Mouse (Mus musculus) embryonic facial prominence, embryonic 14.5 days (tissue): ENCODE measurements around the gene Cbx7. TPM values are rescaled to one million over a fixed set of nuclear protein-coding genes. Genes with fewer than 3 reads are reported as not detected.
A peak's percentile ranks its signal among the peaks of the same experiment; 100 is the strongest.

Source experiments
- ATAC-seq: fragments of 200-750 bp; cut with Nextera tagmentation; 2 replicates; pipeline ENCODE4 v1.8.0; 2017; ENCODE audit warnings: low read depth, moderate number of reproducible peaks, moderate TSS enrichment
- DNase-seq: peaks from one replicate; pipeline ENCODE4 v3.0.0-alpha.2; 2015; ENCODE audit warnings: low spot score
- H3K27ac ChIP-seq: fragments of 300-500 bp; sonication (generic); replicated peaks from 2 replicates; pipeline ENCODE4 v1.5.1; 2014; ENCODE audit warnings: low read depth, mild to moderate bottlenecking, low read length, moderate library complexity
- H3K27me3 ChIP-seq: fragments of 300-500 bp; sonication (generic); replicated peaks from 2 replicates; pipeline ENCODE4 v1.6.1; 2014; ENCODE audit warnings: low read length; ENCODE audit not compliant: control insufficient read depth, insufficient read depth
- H3K36me3 ChIP-seq: fragments of 300-500 bp; sonication (generic); 2 replicates; pipeline ENCODE4 v1.6.1; 2014; ENCODE audit warnings: low read length, mixed read lengths; ENCODE audit not compliant: control insufficient read depth, insufficient read depth
- H3K4me1 ChIP-seq: fragments of 300-500 bp; sonication (generic); 2 replicates; pipeline ENCODE4 v1.6.1; 2014; ENCODE audit warnings: antibody characterized with exemption, low read length; ENCODE audit not compliant: control insufficient read depth, insufficient read depth
- H3K4me2 ChIP-seq: fragments of 300-500 bp; sonication (generic); 2 replicates; pipeline ENCODE4 v1.6.1; 2014; ENCODE audit warnings: low read depth, mild to moderate bottlenecking, low read length, moderate library complexity, mixed read lengths
- H3K4me3 ChIP-seq: fragments of 300-500 bp; sonication (generic); 2 replicates; pipeline ENCODE4 v1.5.1; 2014; ENCODE audit warnings: low read depth, mild to moderate bottlenecking, low read length
- H3K9ac ChIP-seq: fragments of 300-500 bp; sonication (generic); 2 replicates; pipeline ENCODE4 v1.6.1; 2014; ENCODE audit warnings: low read depth, mild to moderate bottlenecking, low read length, moderate library complexity, mixed read lengths
- H3K9me3 ChIP-seq: fragments of 300-500 bp; sonication (generic); 2 replicates; pipeline ENCODE4 v1.6.1; 2016; ENCODE audit warnings: low read length; ENCODE audit not compliant: control insufficient read depth
- WGBS: fragments of 180-500 bp; shearing (Covaris S2); extraction: QIAGEN DNeasy Blood & Tissue Kit; methylation state at CpG from one replicate; pipeline ENCODE4 v1.1.7; 2014; 5-methylcytosine and 5-hydroxymethylcytosine counted together
- polyA plus RNA-seq: library from polyadenylated mRNA; unstranded; fragments of >200 nt; fragmentation: Nextera tagmentation; extraction: Ambion mirVana; gene quantifications from 2 replicates; pipeline ENCODE4 v1.2.1, GENCODE M21; 2014

The Cbx7 gene
- polyA plus RNA-seq, 1 experiment from 2014 or later, result 1.5 TPM

- WGBS, result 22% methylated on average over 19 of the region's 19 CpGs
- H3K36me3 ChIP-seq, result no peaks in the 10 kb centered on the region
- H3K4me1 ChIP-seq, result peaks cover 13% of the 10 kb centered on the region
- DNase-seq (peak; percentile 42), ATAC-seq (peak; percentile 3; the same call in 1 of the 2 replicates)
- H3K27ac ChIP-seq, result peak overlapping the region; percentile 19; the same call in 1 of the 2 replicates
- H3K9ac ChIP-seq, result peak overlapping the region; percentile 51
- H3K9me3 ChIP-seq, result no peaks in the 10 kb centered on the region
- peak overlapping the region; percentile 67 for H3K4me2 ChIP-seq
- H3K27me3 ChIP-seq, result no peaks in the 10 kb centered on the region
- H3K4me3 ChIP-seq, result peak overlapping the region; percentile 51
Measured at GRCm38 (mm10) chr15:79882623-79883267, 88.2 kb downstream of the Cbx7 start.

GRCm38 (mm10) chr15:79880477-79880876 is 90.4 kb downstream of the Cbx7 start:
- H3K9ac ChIP-seq, result no peak overlapping the region
- H3K4me1 ChIP-seq, result peaks cover 13% of the 10 kb centered on the region
- H3K27me3 ChIP-seq, result no peaks in the 10 kb centered on the region
- no peak overlapping the region for H3K27ac ChIP-seq
- 68% methylated on average over 3 of the region's 3 CpGs for WGBS
- no peaks in the 10 kb centered on the region for H3K36me3 ChIP-seq
- no peak overlapping the region for H3K4me3 ChIP-seq
- ATAC-seq (no peak), DNase-seq (no peak)
- H3K9me3 ChIP-seq, result no peaks in the 10 kb centered on the region
- H3K4me2 ChIP-seq, result no peak overlapping the region

DNA sequence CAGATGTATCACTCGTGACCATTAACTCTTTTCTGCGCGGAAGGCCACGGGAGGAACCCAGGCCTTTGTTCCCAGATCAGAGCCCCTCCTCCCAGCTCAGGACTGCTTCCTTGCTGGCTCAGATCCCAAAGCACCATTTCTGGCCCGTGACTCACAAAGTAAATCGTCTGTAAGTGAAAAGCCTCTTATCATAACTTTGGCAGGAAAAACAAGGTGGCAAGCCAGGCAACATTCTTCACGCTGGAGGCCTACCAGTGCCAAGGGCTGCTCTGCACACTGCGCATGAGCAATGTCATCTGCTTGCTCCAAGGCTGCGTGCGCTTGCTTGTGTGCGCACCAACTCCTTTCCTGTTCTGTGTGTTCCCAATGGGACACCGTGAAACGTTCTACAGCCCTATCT is 91.6 kb downstream of the Cbx7 start:
- DNase-seq (peak; percentile 95), ATAC-seq (peak; percentile 68)
- Histone ChIP-seq H3K4me3 (no peak overlapping the region), H3K4me2 (peak overlapping the region; percentile 35; the same call in 1 of the 2 replicates), H3K36me3 (no peaks in the 10 kb centered on the region), H3K27me3 (no peaks in the 10 kb centered on the region), H3K27ac (peak overlapping the region; percentile 90), H3K4me1 (peaks cover 13% of the 10 kb centered on the region), H3K9ac (peak overlapping the region; percentile 37; the same call in 1 of the 2 replicates), H3K9me3 (no peaks in the 10 kb centered on the region)
- 28% methylated on average over 13 of the region's 13 CpGs for WGBS

DNA sequence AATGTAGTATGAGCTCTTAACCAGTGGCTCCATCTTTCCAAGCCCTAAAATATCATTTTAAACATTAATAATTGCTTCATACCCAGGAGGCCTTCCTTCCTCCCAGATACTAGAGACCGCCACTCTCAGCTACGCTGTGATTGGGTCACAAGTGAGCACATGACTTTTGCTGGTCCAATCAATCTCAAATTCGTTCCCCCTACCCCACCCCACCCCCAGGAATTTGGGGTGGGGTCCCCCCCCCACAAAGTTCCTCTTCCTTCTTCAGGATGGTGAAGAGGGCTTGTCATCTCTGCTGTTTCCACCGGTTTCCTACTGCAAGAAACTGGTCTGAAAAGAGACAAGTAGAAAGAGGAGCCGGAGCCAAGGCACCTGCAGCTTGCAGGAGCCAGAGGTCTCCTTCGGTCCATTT is 92.2 kb downstream of the Cbx7 start:
- no peaks in the 10 kb centered on the region for H3K36me3 ChIP-seq
- no peaks in the 10 kb centered on the region for H3K27me3 ChIP-seq
- H3K4me2 ChIP-seq, result peak overlapping the region; percentile 35; the same call in 1 of the 2 replicates
- ATAC-seq (peak; percentile 3; the same call in 1 of the 2 replicates), DNase-seq (peak; percentile 75)
- H3K4me3 ChIP-seq, result no peak overlapping the region
- WGBS, result 58% methylated on average over 6 of the region's 6 CpGs
- H3K27ac ChIP-seq, result peak overlapping the region; percentile 90
- no peaks in the 10 kb centered on the region for H3K9me3 ChIP-seq
- H3K4me1 ChIP-seq, result peaks cover 13% of the 10 kb centered on the region
- H3K9ac ChIP-seq, result peak overlapping the region; percentile 37; the same call in 1 of the 2 replicates

- Histone ChIP-seq H3K36me3 (no peaks in the 10 kb centered on the region), H3K9ac (no peak overlapping the region), H3K27me3 (no peaks in the 10 kb centered on the region), H3K4me3 (no peak overlapping the region), H3K27ac (no peak overlapping the region), H3K4me2 (no peak overlapping the region), H3K9me3 (no peaks in the 10 kb centered on the region), H3K4me1 (peaks cover 9% of the 10 kb centered on the region)
- DNase-seq, result no peak
- no peak for ATAC-seq
- WGBS, result 87% methylated on average over 18 of the region's 18 CpGs
Measured at GRCm38 (mm10) chr15:79875261-79875995, 95.5 kb downstream of the Cbx7 start.

GRCm38 (mm10) chr15:79873995-79874394 is 96.9 kb downstream of the Cbx7 start:
- Histone ChIP-seq H3K4me2 (no peak overlapping the region), H3K4me1 (peaks cover 3% of the 10 kb centered on the region), H3K4me3 (no peak overlapping the region), H3K9ac (no peak overlapping the region), H3K27ac (no peak overlapping the region), H3K27me3 (no peaks in the 10 kb centered on the region), H3K9me3 (0 out of 2 replicates have a peak, but pooled peaks cover 3% of the 10 kb centered on the region), H3K36me3 (no peaks in the 10 kb centered on the region)
- DNase-seq, result no peak
- 62% methylated on average over 2 of the region's 2 CpGs for WGBS
- no peak for ATAC-seq

DNA sequence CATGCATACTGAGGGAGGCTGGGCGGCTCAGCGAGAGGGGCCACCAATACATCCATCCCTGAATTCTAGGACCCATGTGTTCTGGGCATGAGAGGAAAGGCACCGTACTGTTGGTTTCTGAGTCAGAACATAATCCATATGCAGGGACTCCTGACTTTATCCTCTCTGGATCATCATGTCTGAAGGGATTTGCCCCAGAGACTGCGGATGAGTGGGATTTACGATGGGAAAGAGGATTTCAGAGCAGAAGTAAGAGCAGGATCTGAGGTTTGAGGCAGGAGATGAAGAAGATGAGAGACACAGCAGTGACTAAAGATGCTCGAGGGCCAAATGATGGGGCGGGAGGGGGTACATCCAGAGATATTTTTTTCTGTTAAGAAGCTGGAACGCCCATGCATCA is 97.4 kb downstream of the Cbx7 start:
- no peak overlapping the region for H3K4me3 ChIP-seq
- H3K27ac ChIP-seq, result no peak overlapping the region
- 0 out of 2 replicates have a peak, but pooled peaks cover 3% of the 10 kb centered on the region for H3K9me3 ChIP-seq
- H3K36me3 ChIP-seq, result no peaks in the 10 kb centered on the region
- H3K27me3 ChIP-seq, result no peaks in the 10 kb centered on the region
- H3K9ac ChIP-seq, result no peak overlapping the region
- 83% methylated on average over 8 of the region's 8 CpGs for WGBS
- DNase-seq (no peak), ATAC-seq (no peak)
- no peak overlapping the region for H3K4me2 ChIP-seq
- H3K4me1 ChIP-seq, result no peaks in the 10 kb centered on the region

DNA sequence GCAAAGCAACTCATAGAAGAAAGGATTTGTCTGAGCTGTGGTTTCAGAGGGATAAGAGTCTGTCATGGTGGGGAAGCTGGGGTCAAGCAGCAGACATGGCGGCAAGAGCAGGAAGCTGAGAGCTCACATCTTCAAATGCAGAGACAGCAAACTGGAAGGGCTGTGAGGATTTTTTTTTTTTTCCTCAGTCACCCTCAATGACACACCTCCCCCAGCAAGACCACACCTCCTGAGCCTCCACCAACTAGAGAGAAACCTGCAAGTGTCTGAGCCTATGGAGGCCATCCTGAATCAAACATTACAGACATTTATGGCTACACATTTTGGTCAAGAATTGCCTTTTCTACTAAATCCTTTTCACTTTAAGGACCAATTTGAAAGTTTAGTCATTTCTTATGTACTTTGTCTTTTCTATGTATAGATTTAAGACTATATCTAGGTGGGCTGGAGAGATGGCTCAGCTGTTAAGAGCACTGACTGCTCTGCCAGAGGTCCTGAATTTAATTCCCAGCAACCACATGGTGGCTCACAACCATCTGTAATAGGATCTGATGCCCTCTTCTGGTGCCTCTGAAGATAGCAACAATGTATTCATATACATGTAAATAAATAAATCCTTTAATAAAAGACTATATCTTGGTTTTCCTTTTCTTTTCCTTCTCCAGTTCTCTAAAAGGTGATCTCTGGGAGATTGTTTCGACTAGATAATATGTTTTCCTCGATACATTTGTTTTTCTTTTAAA is 103.5 kb downstream of the Cbx7 start:
- no peak for DNase-seq
- 81% methylated on average over 3 of the region's 3 CpGs for WGBS

More for the DNA sequence above, 103.5 kb downstream of the Cbx7 start:
- H3K9me3 ChIP-seq, result 0 out of 2 replicates have a peak, but pooled peaks cover 8% of the 10 kb centered on the region
- no peaks in the 10 kb centered on the region for H3K27me3 ChIP-seq
- no peak overlapping the region for H3K9ac ChIP-seq
- ATAC-seq, result no peak
- H3K4me1 ChIP-seq, result no peaks in the 10 kb centered on the region
- H3K36me3 ChIP-seq, result no peaks in the 10 kb centered on the region
- H3K27ac ChIP-seq, result no peak overlapping the region
- H3K4me2 ChIP-seq, result no peak overlapping the region
- H3K4me3 ChIP-seq, result no peak overlapping the region
